Mouse (Mus musculus): ENCODE measurements around the gene Nup85.

Nup85 gene

DNA sequence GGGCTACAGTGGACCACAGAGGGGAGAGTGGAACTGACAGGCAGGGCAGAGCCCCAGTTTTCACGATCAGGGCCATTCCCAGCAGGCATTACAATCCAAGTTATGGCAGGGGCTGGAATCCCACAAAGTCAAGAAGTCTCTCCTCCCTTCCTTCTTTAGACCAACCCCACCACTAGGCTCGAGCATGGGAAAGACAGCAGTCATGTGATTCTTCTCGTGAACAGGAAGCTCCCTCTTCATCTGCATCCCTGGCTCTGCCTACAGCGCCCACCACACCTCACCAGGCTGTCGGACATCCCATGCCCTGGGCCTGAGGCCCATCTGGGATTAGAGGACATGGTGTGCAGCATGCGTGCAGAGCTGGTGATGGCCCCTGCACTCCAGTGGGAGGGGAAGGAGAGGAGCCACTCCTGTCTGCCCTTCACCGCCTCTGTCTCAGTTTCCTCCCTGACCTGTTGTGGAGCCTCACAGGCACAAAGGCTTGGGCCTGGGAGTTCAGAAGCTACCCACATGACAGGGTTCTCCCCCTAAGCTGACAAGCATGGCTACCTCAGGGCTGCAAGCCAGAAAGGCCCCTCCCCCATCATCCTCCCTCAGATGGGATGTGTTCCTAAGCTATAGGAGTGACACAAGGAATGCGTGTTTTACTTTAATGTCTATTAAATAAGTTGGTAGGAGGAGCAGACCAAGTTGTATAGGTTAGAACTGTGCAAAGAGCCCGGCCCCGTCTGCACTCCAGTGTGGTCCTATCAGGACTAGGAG is 50.3 kb downstream of the Nup85 start:
- DNase-seq: no peak

DNA sequence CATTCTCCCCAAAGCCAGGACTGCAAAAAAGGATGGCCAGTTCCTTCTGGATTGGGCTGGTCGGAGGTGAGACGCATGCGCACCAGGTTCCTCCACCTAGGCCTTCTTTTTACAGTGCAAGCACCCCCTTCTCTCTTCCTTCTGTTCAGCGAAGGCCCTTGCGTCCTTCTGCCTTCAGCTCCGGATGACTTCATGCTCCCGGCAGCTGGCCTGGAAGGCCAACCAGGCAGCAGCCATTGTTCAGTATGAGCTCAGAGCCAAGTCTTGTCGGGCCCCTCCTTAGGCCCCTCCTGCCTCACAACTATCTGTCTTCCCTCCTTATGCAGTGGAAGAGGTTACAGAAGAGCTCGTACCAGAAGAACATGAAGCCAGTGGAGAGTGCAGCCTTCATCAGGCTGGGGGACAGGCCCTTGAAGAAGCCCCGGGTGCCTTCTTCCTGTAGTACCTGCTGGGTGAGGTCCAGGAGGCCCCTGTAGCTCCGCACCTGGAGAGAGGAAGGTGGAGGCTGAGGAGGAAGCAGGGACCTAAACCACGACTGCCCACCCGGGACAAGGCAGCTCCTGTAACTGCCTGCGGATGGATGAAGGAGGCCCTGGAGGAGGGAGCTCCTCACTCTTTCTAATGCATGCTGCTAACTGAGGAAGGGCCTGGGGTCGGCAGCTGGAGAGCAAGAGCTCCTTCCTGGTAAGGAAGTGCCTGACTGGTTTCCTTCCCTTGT is 51.0 kb downstream of the Nup85 start:
- no peak for DNase-seq

DNA sequence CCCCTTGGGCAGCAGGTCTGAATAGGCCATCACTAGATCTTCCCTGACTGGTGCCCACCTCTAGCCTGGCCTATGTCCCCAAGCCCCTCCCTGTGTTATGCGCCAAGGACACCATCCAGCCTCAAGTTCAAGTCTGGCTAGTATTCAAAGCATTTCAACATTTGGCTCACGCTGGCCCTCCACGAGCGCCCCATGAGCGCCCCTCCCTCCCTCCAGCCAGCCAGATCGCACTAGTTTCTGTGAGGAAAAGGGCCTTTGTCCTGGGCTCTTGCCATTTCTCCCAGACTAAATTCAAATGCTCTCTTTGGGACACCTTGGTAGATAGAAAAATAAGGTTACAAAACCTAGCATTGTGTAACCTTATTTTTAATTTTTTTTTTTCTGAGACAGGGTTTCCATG is 51.6 kb downstream of the Nup85 start:
- no peak for DNase-seq

DNA sequence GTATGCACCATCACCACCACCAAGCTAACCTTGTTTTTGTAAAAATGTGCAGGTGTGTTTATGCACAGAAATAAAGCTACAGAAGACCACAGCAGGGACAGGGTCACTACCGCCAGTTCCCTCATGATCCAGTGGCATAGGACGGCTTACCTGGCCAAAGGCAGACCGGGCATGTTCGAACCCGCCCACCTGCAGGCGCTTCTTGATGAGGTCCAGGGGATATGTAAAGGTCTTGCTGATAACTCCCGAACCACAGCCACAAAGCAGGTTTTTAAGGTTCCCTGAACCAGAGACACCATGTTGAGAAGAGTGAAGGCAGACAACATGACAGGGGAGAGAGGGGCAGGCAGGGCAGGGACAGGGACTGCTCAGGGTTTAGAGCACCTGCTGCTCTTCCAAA is 52.1 kb downstream of the Nup85 start:
- no peak for DNase-seq

DNA sequence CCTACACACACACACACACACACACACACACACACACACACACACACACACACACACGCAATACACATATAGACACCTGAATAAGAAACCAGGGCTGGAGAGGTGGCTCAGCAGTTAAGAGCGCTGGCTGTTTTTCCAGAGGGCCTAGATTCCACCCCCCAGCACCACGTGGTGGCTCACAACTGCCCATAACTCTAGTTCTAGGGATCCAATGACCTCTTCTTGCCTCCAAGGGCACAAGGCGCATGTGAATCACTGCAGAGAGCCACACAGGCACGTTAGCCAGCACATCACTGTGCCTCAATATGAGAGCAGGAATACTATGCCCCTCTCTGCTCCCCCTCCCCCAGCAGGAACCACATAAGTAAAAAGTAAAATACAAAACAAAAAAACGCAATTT is 52.7 kb downstream of the Nup85 start:
- no peak for DNase-seq

DNA sequence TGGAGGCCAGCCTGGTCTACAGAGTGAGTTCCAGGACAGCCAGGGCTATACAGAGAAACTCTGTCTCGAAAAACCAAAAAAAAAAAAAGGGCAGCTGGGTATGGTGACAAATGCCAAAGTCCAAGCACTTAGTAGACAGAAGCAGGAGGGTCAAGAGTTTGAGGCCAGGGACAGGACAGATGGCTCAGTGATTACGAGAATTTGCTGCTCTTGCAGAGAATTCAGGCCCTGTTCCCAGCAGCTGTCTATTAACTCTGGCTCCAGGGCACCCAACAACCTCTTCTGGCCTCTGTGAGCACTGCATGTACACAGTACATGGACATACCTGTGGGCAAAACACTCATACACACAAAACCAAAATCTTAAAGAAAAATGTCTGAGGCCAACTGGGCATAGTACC is 53.8 kb downstream of the Nup85 start:
- DNase-seq: no peak

DNA sequence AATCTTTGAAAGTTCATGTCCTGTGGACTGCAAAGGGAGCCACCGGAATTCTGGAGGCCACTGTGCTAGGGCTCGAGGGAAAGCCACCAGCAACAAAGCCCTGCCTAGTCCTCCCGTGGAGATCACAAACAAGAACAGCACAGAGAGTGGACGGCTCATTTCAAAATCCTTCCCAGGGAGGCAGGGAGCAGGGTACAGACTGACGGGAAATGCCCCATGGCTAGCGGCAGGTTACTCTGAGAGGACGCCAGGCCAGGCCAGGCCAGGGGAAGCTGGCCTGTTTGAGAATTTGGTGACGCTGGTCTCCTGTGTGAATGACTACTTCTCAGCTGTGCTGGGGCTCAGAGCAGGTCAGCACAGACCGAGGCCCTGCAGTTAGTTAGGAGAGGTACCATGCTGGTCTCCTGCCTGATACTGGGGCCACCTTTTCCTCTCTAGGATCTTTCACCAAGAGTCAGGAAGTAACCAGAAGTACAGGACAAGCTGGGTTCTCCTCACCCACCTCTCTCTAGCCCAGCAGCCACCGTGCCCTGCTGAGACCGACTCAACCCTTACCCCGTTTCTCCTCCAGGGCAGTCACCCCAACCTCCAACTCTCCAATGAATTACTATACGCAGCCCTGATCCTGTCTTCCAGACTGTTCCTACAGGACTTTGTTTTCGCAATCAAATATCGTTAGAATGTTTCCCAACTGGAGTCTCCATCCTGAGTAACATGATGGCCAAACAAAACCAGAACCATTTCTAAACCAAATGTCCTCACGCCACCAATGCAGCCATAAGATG is 54.7 kb downstream of the Nup85 start:
- no peak for DNase-seq

DNA sequence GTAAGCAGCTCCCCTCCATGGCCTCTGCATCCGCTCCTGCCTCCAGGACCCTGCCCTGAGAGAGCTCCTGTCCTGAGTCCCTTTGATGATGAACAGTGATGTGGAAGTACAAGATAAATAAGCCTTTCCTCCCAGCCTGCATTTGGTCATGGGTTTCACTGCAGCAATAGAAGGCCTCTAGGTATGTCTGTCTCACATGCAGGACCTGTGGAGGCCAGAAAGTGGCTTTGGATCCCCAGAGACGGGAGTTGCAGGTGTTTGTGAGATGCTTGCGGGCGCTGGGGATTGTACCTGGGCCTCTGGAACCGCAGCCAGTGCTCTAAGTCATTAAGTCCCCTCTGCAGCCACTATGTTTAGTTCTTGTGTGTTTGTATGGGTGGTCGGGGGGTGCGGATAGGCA is 55.7 kb downstream of the Nup85 start:
- DNase-seq: no peak

DNA sequence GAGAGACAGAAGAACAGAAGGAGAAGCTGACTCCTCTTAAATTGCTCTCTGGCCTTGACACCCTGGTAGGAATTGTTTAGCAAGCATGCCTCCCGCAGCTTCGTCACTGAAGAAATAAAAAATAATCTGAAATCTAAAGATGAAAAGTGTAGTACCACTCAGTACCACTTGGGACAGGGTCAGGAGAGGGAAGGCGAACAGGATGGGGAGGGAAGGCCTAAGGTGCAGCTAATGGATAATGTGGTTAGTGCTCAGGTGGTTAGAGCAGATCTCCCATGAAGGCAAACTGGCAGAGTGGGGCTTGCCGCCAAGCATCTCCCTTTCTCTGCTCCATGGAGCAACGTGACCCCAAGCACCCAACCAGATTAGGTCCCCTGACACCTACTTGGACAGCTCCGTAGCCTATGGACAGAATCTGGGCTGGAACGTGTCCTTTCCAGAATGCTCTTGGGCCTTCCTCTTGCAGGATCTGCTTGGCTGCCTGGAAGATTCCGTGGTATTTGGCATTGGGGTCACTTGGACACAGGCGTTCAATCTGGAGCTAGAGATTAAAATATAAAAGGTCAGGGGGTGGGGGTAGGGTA is 59.3 kb downstream of the Nup85 start:
- peak; percentile 36 for DNase-seq

DNA sequence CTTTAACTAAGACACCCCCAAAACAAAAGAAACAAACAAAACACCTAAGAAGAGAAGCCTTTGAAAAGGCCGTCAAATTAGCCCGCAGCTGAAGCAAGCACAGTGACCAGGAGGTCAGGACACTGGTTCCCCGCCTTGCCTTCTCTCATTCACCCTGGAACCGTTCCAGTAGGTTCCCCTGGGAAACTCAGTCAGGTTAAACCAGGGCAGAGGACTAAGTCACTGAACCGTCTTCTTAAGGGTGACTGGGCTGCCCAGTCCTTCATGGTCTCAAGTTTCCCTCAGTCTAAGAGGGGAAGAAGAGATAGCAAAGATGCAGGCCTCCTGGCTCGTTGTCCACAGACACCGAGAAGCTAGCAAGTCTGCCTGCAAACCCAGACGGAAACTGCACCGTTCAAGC is 61.6 kb downstream of the Nup85 start:
- no peak for DNase-seq

DNA sequence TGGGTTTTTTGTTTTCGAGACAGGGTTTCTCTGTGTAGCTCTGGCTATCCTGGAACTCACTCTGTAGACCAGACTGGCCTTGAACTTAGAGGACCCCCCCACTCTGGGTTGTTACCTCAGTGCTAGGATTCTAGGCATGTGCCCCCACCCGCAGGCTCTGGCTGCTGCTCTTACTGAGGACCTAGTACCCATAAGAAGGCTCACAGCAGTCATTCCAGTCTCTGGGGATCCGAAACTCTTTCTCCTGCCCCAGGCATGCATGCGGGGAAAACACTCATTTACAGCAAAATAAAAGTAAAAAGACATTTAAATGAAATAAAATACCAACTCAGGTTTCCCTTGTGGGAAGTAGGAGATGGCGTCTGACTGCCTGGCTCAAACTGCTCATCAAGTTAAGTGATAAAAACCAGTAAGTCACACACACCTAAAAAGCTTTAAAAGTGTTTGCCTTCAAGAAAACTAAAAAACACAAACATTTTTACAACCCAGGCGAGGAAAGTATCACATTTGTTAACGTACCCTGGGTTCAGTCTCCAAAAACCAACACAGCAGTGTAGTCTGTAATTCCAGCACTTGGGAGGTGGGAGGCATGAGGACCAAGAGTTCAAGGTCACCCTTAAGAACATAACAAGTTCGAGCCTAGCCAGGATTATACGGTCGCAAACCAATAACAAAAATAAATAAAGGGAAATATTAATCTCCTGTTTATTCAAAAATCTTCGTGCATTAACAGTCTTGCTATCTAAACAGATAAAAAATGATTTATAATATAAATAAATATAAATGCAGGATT is 62.8 kb downstream of the Nup85 start:
- no peak for DNase-seq

DNA sequence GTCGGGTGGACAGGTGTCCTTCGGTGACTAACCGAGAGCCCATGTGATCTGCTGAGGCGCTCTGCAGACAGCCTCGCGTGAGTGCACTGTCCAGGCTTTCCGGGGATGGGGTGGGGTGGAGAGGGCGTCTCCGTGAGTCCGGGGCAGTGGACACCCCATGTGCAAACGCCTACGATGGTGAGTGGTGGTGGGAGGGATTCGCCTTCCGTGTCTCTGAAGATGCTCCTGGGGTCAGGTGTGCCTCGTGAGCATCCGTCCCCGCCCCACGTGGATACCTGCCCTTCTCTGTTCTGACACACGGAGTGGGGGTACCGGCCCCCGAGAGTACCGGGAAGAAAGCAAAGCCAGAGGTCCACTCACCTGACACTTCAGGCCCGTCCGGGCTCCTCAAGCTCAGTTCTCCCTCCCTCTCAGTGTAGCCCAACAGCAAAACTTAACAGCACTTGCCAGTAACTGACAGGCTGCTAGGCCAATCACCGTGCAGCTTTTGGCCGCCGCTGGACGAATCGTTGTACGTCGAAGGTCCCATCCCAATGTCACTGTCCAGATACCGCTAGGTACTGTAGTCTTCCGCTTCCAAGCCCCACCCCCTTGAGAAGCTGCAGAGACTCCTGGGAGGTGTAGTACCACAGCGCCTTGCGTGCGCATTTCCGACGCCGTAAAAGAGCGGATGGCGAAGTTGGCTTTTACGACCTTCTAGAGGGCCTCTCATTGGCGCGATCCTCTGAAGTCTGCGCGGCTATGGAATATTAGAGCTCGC is 63.7 kb downstream of the Nup85 start, which contains the start of gene Slc25a19:
Gene Slc25a19, minus strand, starts transcription at position 591 of the 760 bp plus-strand sequence.
- DNase-seq: peak; percentile 100

DNA sequence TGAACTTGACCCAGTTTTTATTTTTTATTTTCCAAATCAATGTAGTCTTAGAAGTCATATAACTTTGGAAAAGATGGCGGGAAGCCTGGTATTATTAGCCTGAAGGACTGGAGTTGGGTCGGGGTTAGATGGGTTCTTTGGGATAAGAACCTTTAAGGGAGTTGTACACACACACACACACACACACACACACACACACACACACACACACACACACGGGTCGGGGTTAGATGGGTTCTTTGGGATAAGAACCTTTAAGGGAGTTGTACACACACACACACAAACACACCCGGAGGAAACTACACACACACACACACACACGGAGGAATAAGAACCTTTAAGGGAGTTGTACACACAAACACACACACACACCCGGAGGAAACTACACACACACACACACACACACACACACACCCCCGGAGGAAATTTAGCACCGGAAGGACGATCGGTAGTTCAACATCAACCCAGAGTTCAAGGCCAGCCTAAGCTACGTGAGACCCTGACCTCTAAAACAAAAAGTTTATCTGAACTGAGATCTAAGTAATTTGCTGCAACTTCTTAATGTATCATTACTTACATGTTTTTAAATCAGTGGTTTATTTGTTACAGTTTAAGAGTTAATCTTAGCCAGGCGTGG is 64.3 kb downstream of the Nup85 start:
- DNase-seq: no peak

DNA sequence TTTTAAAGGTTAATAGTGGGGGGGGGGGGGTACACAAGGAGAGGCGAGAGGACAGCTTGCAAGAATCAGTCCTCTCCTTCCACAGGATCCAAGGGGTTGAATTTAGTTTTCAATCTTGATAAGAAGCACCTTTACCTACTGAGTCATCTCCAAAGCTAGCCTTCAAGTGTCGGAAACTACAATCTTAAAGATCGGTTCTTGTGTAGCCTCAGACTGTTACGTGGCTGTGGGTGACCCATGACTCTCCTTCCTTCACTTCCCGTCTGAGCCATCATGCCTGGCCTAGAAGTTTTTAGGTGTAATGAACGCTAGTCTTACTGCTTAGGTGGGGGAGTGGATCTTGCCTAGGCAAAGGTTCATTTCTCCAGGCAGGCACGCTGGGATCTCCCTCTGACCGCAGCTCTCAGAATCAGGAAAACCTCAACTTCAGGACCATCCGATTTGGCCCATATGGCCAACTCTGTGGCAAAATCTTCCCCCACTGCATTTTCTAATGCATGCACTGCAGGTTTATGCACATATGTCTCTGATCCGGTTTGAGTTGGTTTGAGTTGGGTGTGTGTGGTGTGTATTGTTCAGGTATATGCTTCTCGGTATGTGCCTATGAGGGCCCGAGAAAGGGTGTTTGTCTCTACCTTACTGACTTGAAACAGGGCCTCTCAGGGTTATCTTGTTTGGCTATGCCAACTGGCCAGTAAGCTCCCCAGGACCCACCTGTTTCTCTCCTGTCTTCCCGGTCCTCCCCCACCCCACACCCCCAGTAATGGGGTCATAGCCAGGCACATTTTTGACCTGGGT is 65.7 kb downstream of the Nup85 start:
- no peak for DNase-seq

DNA sequence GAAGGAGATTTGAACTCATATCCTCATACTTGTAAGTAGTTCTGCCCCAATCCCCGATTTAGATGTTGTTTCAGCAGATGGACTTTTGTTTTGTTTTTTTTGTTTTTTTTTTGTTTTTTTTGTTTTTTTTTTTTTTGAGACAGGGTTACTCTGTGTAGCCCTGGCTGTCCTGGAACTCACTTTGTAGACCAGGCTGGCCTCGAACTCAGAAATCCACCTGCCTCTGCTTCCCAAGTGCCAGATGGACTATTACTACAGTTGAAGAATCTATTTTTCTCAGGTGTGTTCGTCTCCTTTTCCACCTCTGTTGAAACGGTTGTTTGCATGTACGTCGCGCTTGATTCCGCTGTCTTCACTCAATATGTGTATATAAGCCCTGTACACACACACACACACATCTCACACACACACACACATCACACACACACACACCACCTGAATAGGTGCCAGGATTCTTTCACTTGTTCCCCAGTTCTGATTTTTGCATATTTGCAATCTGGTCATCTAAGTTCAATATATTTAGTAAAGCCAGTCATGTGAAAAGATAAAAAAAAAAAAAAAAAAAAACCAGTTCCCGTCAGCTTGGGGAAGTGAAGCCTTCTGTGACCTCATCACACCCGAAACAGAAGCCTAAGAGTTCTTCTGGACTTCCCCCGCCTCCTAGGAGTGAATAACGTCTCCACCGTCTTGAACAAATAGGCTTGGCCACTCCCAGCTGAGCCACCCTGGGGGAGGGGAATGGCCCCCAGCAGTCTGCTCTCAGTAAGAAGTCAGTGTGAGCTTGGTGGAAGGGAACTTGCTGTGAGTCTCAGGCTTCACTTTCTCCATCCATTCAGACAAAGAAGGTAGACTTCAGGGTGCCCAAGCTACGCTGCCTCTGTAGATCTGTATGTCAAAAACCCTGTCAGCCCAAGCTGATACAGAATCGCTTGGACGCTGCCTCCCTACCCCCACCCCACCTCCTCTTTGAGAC is 66.6 kb downstream of the Nup85 start:
- DNase-seq: no peak

DNA sequence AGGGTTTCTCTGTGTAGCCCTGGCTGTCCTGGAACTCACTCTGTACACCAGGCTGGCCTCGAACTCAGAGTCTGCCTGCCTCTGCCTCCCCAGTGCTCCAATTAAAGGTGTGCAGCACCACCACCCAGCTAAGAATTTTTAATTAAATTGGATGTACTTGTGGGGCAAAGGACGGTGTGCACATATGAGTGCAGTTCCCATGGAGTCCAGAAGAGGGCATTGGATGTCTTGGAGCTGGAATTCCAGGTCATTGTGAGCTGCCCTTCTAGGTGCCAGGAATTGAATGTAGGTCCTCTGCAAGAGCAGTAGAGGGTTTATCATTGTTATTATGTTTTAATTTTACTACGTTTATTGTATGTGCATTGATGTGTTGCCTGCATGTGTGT is 67.3 kb downstream of the Nup85 start:
- peak; percentile 67 for DNase-seq

DNA sequence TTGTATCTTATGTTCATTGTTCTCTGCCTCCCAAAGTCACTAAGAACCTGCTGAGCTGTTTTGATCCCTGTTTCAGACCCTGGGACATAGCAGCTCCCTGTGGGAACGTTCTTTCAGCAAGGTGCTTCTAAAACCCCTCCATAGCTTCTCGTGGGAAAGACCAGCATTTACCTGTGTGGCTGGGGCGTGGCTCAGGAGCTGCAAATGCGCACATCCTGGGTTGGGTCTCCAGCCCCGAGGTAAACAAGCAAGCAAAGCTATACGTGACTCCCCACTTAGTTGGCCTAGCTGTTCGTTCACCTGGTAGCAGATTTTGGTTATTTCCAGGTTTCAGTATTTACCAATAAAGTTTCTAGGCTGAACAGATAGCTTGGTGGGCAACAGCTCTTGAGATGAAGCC is 68.0 kb downstream of the Nup85 start:
- DNase-seq: no peak

DNA sequence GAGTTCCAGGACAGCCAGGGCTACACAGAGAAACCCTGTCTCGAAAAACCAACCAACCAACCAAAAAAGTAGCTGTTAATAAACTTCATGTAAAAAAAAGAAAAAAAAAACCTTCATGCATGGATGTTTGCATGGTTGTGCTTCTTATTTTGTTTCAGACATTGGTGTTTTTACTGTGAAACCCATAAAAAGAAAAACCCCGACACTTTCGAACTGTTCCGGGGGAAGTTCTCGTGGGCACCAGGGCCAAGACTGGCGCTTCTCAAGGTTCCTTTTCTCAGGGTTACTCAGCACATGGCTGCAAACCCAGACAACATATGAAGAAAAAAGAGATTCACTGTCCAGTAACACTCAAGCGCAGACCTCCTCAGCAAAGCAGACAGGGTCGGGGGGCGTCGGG is 68.6 kb downstream of the Nup85 start:
- DNase-seq: no peak
